Mouse (Mus musculus): ENCODE results near the gene Mylk. TPM values are rescaled to one million over a fixed set of nuclear protein-coding genes. Genes with fewer than 3 reads are reported as not detected.

Gene Mylk
- total RNA-seq, 2 experiments from 2014 or later = 14.5 to 14.9 TPM

- no peak for TF ChIP-seq CTCF (IDR thresholded peaks at IDR 0.05)
- DNase-seq (ENCODE audit: extremely low spot score in 1 of 2, low spot score in 2 of 2) = no peak
- Histone ChIP-seq H3K27ac (no peak overlapping the region), H3K4me3 (no peak overlapping the region)
- intact Hi-C loops (cut with DNase I) = no loop called here
Observed at GRCm38 (mm10) chr16:34748081-34748720, 3.2 kb downstream of the Mylk start.

GRCm38 (mm10) chr16:34749536-34749935 is 4.5 kb downstream of the Mylk start:
- intact Hi-C loops (cut with DNase I) = no loop called here
- no peak for DNase-seq (ENCODE audit: extremely low spot score in 1 of 2, low spot score in 2 of 2)
- no peak for TF ChIP-seq CTCF (IDR thresholded peaks at IDR 0.05)
- no peak overlapping the region for H3K27ac ChIP-seq
- no peak overlapping the region for H3K4me3 ChIP-seq

- TF ChIP-seq CTCF (IDR thresholded peaks at IDR 0.05) = no peak
- Histone ChIP-seq H3K4me3 (no peak overlapping the region), H3K27ac (no peak overlapping the region)
- intact Hi-C loops (cut with DNase I) = no loop called here
- DNase-seq (ENCODE audit: extremely low spot score in 1 of 2, low spot score in 2 of 2) = no peak
Observed at GRCm38 (mm10) chr16:34752026-34752425, 7.0 kb downstream of the Mylk start.

- no peak for TF ChIP-seq CTCF (IDR thresholded peaks at IDR 0.05)
- Histone ChIP-seq H3K27ac (no peak overlapping the region), H3K4me3 (no peak overlapping the region)
- intact Hi-C loops (cut with DNase I) = no loop called here
- no peak for DNase-seq (ENCODE audit: extremely low spot score in 1 of 2, low spot score in 2 of 2)
Observed at GRCm38 (mm10) chr16:34752977-34753376, 8.0 kb downstream of the Mylk start.

GRCm38 (mm10) chr16:34756991-34757390 is 12.0 kb downstream of the Mylk start:
- no peak for TF ChIP-seq CTCF (IDR thresholded peaks at IDR 0.05)
- H3K4me3 ChIP-seq = no peak overlapping the region
- no peak for DNase-seq (ENCODE audit: extremely low spot score in 1 of 2, low spot score in 2 of 2)
- H3K27ac ChIP-seq = no peak overlapping the region
- intact Hi-C loops (cut with DNase I) = no loop called here

- intact Hi-C loops (cut with DNase I) = no loop called here
- DNase-seq (ENCODE audit: extremely low spot score in 1 of 2, low spot score in 2 of 2) = no peak
- Histone ChIP-seq H3K27ac (no peak overlapping the region), H3K4me3 (no peak overlapping the region)
- TF ChIP-seq CTCF (IDR thresholded peaks at IDR 0.05) = no peak
Observed at GRCm38 (mm10) chr16:34758205-34758604, 13.2 kb downstream of the Mylk start.

GRCm38 (mm10) chr16:34763959-34764591 is 19.1 kb downstream of the Mylk start:
- no peak for TF ChIP-seq CTCF (IDR thresholded peaks at IDR 0.05)
- DNase-seq (ENCODE audit: extremely low spot score in 1 of 2, low spot score in 2 of 2) = no peak
- no peak overlapping the region for H3K27ac ChIP-seq

GRCm38 (mm10) chr16:34765666-34766065 is 20.7 kb downstream of the Mylk start:
- Histone ChIP-seq H3K27ac (no peak overlapping the region), H3K4me3 (no peak overlapping the region)
- intact Hi-C loops (cut with DNase I) = no loop called here
- no peak for DNase-seq (ENCODE audit: extremely low spot score in 1 of 2, low spot score in 2 of 2)
- TF ChIP-seq CTCF (IDR thresholded peaks at IDR 0.05) = no peak

More at GRCm38 (mm10) chr16:34763959-34764591, 19.1 kb downstream of the Mylk start:
- intact Hi-C loops (cut with DNase I) = no loop called here
- no peak overlapping the region for H3K4me3 ChIP-seq

- Histone ChIP-seq H3K4me3 (no peak overlapping the region), H3K27ac (no peak overlapping the region)
- TF ChIP-seq CTCF (IDR thresholded peaks at IDR 0.05) = no peak
- intact Hi-C loops (cut with DNase I) = no loop called here
- no peak for DNase-seq (ENCODE audit: extremely low spot score in 1 of 2, low spot score in 2 of 2)
Observed at GRCm38 (mm10) chr16:34766193-34766592, 21.2 kb downstream of the Mylk start.

- DNase-seq (ENCODE audit: extremely low spot score in 1 of 2, low spot score in 2 of 2) = no peak
- TF ChIP-seq CTCF (IDR thresholded peaks at IDR 0.05) = no peak
- intact Hi-C loops (cut with DNase I) = no loop called here
- H3K4me3 ChIP-seq = no peak overlapping the region
- H3K27ac ChIP-seq = no peak overlapping the region
Observed at GRCm38 (mm10) chr16:34767443-34767842, 22.4 kb downstream of the Mylk start.

GRCm38 (mm10) chr16:34768436-34768835 is 23.4 kb downstream of the Mylk start:
- intact Hi-C loops (cut with DNase I) = no loop called here
- no peak for TF ChIP-seq CTCF (IDR thresholded peaks at IDR 0.05)
- no peak overlapping the region for H3K27ac ChIP-seq
- no peak overlapping the region for H3K4me3 ChIP-seq
- no peak for DNase-seq (ENCODE audit: extremely low spot score in 1 of 2, low spot score in 2 of 2)

GRCm38 (mm10) chr16:34770127-34770526 is 25.1 kb downstream of the Mylk start:
- DNase-seq (ENCODE audit: extremely low spot score in 1 of 2, low spot score in 2 of 2) = no peak
- H3K4me3 ChIP-seq = no peak overlapping the region
- intact Hi-C loops (cut with DNase I) = no loop called here
- no peak for TF ChIP-seq CTCF (IDR thresholded peaks at IDR 0.05)
- no peak overlapping the region for H3K27ac ChIP-seq

Measured in left cerebral cortex, adult 2 months (tissue).